Mouse (Mus musculus): Measurements from ENCODE around the gene Tspan3. TPM values are rescaled to one million over a fixed set of nuclear protein-coding genes. Genes with fewer than 3 reads are reported as not detected.

Tspan3 gene
- total RNA-seq, 2 experiments from 2014 or later = 341 to 346 TPM

DNA sequence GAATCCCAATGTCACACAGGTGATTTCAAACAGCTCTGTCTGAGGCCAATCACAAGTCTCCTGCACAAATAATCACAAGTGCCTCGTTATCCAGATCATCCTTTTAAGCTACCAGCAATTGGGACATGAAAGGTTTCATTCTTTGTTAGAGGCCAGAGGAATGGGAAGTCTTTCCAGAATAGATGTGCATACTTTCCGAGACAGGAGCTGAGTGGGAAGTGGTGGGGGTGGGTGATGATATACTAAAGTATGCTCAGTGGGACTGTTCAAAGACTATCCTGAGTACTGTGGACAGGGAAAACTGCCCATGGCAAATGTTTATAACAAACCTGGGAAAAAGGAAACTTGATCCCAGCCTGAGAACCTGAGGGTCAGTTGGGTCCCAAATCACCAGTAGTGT, 5.8 kb downstream of the Tspan3 start:
- no peak for DNase-seq (ENCODE audit: low spot score in 2 of 2)

DNA sequence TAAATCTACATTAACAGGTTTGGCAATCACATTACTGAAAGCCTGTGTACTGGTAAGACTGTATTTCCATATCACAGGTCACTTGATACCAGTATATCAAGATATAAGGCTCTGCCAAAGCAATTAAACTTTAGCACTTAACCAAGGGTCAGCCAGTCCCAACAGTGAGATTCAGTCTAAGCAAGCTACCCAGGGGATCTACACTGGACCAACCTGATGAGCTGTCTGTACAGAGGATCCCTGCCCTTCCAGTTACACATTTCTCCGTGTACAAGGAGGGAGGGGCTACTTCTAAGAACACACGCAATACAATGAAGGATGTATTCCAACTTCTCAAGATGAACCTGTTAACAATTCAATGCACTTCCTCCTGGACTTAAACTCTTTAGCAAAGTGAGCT, 7.2 kb downstream of the Tspan3 start:
- no peak for DNase-seq (ENCODE audit: low spot score in 2 of 2)

DNA sequence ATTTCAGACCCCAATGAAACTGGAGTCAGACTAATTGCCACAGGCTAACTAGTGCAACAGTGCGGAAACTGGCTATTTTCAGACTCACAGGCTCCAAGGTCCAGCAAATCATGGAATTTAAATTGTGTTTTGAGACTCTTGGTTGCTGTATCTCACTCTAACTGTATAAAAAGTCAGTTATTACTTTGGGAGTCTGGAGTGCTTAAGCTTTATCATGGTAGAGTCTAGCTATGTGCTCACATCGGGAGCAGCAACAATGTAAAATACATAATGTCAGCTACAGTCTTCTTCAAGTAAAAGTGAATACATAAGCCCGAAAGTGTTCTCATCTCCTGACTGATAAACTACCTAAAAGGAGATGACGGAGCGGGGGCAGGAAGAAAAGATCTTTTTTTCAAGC, 10.7 kb downstream of the Tspan3 start:
- DNase-seq (ENCODE audit: low spot score in 2 of 2) = no peak

DNA sequence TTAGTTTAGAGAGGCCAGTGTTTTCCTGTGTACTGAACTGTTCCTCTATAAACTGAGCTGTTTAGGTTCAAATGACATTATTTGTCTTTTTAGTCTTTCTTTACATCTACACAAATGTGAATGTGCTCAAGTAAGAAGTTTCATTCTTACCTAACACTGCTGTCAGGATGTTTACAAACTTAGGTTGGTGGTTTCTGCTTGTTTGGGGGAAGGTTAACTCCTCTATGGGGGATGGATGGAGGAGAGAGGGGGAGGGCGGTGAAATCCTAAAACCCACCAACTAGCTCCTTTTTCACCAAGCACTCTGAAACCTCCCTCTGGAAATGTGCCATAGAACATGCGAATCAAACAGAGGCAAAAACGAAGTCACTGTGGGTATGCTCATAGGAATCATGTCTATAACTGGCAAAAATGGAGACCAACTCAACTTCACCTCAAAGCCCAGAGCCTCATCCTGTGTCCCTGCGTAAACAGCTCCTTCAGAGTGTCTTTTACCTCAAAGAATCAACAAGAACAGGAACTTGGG, 12.7 kb downstream of the Tspan3 start:
- DNase-seq (ENCODE audit: low spot score in 2 of 2) = no peak

DNA sequence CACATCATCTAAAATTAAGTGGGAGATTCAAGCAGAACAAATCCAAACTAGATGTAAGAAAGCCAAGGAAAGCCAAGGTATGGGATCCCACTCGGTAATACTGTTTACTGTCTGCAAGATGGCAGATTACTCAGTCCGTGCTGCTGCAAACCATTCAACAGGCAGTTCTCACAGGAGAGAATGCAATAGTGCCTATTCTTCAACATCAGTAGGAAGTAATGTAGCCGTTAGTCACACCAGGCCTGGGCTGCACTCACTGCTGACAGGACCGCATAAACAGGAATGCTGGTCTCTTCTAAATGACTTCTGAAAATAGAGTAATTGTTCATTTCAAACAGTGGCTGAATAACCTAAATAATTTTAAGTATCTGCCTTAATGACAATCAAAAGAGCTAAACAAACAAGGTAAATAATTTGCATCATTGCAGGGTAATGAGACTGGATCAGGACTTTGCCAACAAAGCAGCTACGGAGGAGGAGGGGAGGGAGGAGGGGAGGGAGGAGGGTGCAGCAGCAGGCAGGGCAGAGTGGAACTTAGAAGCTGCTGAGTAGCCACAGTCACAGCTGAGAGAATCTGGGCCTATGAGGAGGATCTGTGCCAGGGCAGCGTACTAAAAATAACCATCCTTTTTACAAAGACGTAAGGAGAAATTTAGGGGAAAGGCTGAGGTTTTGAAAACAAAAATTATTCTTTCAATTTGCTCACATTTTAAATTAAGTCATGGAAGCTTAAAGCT, 13.4 kb downstream of the Tspan3 start:
- DNase-seq (ENCODE audit: low spot score in 2 of 2) = peak in 1 of 2 experiments; percentile 39

DNA sequence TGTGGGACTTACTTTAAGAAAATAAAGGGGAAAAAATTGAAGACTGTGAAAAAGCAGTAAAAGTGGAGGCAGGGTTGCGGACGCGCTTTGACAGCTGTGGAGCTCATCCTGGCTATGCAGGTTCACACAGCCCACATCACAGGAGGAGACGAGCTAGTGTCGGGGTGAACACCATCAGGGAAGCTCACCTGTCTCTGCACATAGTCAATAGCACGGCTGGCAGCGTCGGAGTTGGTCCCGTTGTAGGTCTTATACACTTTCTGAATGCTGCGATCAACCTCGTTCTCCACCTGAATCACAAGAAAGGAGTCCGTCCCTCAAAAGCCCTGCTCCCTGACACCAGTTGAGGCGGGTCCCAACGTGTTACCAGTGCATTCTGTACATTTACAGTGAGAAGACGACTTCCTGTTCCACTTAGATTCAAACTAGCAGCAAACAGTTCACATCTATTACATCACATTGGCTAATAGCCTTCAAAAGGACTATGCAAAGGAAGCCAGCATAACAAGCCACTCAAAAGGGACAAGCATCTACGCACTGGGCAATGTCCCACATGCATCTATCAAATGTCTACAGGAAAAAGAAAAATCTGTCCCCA, 18.9 kb downstream of the Tspan3 start:
- no peak for DNase-seq (ENCODE audit: low spot score in 2 of 2)

DNA sequence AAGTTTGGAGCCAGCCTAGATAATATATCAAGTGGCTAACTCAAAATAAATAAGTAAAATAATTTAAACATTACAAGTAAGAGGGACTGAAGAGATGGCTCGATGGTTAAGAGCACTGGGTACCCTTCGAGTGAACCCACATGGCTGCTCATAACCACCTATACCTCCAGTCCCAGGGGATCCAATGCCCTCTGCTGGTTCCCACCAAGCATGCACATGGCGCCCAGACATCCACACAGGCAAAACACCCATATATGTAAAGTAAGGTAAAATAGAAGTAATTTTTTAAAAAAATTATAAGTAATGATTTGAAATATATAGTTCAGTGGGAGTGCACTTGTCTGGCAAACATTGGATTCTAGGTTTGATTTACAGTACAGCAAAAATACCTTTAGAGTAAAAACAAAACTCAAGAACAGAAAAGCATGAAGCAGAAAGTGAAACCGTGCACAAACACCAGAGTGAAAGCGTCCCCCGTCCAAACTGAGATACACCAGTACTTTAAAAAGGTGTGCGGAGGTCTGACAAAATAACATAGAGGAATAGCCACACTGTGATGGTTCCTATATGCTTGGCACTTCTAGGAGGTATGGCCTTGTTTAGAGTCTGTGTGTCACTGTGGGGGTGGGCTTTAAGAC, 20.8 kb downstream of the Tspan3 start:
- DNase-seq (ENCODE audit: low spot score in 2 of 2) = no peak

DNA sequence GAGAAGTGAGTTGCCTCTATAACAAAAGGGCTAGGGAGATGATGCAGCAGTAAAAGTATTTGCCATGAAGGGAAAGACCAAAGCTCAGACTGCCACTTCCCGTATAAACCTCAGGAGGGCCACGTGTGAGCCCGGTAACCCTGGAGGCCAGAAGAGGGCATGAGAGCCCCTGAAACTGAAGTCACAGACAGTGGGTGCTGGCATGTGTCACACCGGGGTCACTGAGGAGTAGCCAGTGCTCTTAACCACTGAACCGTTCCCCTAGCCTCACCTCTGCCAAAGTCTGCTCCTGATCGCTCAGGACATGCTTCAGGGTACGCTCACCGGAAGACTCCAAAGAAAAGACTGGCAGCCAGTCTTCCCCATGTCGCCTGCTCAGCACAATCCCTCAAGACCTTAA, 23.5 kb downstream of the Tspan3 start:
- no peak for DNase-seq (ENCODE audit: low spot score in 2 of 2)

DNA sequence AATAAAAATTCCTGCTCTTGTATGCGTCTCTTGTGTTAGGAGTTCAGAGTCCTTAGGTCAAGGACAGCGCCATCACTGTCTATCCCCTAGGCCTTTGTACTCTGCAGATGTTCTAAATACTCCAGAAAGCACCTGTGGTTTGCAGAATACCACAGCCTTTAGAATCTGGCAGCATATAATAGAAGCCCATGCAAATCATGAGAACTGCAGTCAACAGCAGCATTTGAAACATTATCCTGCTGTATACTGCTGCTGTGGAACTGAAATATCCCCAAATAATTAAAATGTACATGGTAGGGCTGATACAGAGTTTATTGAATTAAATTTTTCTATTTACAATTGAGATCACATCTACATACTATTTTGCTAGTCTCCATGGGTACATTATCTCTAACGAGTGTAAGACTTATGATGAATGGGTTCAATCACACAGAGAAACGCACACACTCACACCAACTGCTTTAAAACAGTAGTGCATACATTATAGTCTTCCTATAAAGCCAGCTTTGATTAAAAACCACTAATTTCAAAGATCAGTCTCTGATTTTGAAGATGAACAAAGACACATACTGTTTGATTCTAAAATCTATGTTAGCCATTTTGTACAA, 29.6 kb downstream of the Tspan3 start:
- no peak for DNase-seq (ENCODE audit: low spot score in 2 of 2)

DNA sequence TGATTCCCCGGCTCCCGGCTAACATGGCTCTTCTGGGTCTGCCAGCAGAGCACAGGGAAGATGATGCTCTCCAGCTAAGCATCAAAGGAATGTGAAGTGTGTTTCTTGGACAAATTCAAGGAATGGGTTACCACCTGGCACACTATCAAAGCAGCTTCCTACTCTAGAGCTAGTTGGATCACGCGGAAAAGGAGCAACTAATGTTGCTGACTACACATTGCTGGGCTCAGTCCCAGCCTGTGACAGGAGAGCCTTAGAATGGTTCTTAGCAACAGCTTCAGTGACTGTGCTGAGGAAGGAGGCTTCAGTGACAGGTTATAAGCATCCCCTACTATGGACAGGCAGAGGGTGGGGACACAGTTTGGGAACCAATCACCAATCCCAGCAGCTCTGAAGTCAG, 30.7 kb downstream of the Tspan3 start:
- no peak for DNase-seq (ENCODE audit: low spot score in 2 of 2)

DNA sequence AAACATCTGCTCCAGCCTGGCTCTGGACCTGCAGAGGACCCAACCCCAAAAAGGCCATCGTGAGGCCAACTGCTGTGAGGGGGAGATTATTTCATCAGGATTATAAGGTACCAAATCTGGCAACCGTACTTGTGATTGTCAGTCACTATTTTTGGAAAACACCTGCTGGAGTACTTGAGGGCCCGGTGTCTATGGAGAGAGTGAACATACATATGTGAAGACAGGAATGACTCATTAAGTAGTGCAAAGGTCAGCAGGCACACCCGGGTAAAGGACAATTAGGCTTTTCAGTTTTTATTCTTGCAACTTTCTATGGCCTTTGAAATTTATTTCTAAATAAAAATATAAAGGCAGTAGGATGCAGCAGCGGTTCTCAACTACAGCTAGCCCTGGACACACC, 31.3 kb downstream of the Tspan3 start:
- DNase-seq (ENCODE audit: low spot score in 2 of 2) = no peak

DNA sequence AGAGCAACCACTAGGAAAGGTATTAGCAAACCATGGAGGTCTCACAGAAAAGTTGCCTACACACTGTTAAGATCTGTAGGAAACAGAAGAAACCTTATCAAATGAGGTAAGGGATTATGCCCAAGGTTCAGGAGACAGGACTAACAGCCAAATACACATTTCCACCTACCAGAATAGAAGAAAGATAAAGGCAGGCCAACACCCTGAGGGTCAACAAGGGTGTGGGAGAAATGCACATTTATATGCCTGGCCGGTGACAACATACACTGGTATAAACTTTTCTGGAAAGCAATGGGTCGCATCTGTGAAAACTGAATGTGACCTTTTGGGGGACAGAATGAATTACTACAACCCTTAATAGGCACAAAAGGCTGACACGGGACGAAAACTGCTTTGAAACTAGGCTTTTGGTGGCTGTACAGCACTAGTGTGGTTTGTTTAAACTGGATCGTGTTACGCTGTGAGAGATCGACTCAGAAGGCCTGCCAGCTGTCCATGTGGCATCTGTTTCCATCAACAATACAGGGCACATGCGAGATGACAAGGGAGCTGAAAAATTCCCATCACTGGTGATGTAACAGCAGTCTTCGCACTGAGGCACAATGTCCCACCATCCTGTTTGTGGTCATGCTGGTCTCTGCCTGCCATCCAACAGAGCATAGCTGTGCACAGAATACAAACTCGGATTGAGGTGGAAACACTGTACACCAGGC, 33.3 kb downstream of the Tspan3 start:
- DNase-seq (ENCODE audit: low spot score in 2 of 2) = peak in 1 of 2 experiments; percentile 40

DNA sequence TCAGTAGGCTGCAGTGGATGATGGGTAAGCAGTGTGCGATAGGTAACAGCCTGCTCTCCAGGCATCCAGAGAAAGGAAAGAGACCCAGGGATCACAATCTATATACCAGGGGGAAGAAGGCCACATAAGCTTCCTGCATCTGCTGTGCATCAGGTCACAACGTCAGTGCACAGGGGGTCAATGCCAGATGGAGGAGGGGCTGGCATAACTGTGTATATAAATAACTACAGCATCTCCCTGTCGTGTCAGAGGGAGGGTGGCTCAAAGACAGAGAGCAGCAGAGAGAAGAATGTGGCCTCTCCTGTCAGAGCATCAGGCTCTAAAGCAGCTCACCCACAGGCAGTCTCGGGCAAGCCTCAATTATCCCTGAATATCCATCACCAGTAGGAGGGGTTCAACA, 34.7 kb downstream of the Tspan3 start:
- no peak for DNase-seq (ENCODE audit: low spot score in 2 of 2)

DNA sequence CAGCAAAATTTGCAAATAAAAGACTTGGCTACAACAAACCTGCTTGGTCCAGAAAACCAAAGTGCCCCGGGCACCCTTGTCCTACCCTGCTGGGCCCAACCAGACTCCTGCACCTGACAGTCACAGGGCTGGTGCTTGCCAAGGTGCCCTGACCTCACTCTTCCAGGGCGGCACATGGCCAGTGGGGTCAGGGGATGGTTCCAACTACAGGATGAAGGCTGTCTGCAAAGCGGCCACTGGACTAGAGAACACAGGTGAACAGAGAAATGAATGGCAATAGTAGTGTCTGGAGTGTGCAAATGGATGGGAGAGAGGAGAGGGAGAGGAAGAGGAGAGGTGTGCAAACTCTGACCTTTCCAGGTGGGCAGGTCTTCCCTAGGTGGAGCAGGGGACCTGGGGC, 35.3 kb downstream of the Tspan3 start:
- no peak for DNase-seq (ENCODE audit: low spot score in 2 of 2)

DNA sequence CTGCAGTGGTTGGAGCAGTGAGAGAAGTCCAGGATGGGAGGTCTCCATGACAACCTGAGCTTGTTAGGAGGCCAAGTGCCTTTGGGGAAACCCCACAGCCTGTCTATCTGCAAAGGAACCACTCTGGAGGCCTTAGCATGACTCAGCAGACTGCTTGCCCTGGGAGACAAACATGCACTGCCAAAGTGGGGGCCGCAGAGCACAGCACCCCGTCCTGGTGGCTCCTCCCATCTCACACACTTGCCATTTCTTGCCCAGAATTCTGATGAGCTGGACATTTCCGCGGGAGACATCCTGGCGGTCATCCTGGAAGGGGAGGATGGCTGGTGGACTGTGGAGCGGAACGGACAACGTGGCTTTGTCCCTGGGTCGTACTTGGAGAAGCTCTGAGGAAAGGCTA, 36.9 kb downstream of the Tspan3 start:
- DNase-seq (ENCODE audit: low spot score in 2 of 2) = peak in 1 of 2 experiments; percentile 51

DNA sequence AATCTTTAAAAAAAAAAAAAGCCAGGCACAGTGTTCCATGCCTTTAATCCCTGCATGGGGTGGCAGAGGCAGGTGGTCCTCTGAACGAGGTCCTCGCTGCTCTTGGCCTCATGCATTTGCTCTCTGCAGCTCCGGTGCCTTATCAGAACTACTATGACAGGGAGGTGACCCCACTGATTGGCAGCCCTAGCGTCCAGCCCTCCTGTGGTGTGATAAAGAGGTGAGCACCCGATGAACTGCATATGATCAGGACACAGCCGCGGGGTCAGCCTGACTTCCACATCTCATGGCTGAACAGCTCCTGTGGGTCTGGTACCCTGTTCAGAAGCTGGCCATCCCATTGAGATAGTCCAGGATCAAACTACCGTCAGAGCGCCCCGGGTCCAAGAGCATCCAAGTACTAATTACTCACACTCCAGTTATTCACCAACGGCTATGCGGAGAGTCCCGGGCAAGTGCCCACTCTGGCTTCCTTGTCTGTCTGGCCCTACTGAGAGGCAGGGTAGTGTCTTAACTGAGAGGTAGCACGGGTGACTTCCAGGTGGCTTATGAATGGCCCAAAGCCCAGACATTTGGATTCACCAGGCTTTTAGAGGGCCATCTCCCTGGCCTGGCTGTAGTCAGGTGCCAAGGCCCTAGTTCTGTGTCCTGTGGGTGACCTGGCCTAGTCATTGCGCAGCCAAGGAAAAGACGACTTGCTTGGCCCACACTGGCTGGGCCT, 38.7 kb downstream of the Tspan3 start:
- DNase-seq (ENCODE audit: low spot score in 2 of 2) = no peak

DNA sequence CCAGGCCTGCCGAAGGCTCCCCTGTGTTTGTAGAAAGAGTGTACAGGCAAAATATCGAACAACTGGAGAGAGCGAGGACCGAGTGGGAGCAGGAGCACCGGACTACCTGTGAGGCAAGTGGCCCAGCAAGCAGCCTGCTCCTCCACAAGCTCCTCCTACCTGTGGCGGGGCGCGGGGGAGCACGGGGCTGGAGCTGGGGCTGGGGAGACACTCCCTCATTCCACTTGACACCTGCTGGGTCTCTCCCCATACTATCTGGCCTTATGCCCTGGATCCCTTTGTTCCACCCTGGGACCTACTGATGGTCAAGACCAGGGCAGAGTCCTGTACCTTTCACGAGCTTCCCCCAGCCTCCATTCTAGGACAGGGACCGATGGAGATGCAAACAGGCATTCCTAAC, 40.7 kb downstream of the Tspan3 start:
- no peak for DNase-seq (ENCODE audit: low spot score in 2 of 2)

DNA sequence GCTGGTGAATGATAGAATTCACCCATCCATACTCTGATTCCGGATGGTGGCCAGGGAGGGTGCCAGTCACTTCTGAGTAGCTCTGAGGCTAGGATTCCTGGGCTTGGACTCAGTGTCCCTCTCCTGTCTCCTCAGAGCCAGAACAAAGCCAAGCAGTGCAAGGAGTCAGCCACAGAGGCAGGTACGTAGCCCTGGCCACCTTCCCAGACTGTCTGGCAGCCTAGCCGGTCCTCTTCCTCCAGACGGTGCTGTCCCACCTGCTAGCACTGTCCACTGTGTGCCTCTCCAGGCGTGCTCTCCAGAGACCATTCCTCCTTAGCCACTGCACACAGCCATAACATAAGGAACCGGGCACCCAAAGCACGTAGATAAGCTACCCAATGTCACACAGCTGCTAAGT, 41.7 kb downstream of the Tspan3 start:
- DNase-seq (ENCODE audit: low spot score in 2 of 2) = no peak

DNA sequence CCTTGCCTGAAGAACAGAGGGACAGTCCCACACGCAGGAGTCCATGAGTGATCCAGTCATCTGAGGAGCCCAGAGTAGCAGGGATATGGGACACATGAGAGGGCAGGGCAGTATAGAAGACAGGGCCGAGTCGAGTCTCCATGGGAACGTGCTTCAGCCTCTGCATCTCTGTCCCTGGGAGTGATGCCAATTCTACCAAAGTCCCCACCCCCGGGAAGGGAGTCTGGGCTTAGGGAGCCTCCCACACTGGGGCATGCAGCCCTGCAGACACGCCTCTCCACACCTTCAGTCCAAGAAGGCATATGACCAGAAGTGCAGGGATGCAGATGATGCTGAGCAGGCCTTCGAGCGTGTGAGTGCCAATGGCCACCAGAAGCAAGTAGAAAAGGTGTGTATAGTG, 42.3 kb downstream of the Tspan3 start:
- peak in 1 of 2 experiments; percentile 45 for DNase-seq (ENCODE audit: low spot score in 2 of 2)

DNA sequence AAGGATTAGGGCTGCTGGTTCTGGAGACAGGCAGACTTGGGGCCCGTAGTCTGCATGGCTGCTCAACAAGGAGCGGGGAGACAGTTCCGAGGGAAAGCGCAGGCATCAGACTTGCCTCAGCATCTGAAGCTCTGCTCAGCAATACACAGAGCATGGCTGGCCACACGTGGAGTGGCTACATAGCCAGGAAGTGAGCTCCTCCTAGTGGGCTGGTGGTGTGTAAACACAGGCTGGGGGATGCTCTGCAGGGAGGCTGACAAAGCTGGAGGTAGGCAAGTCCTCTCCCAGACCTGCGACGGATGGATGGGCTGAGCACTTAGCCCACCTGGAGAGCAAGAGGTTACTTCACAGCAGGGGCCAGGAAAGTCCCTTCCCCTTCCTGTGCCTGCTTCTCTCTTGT, 44.2 kb downstream of the Tspan3 start:
- DNase-seq (ENCODE audit: low spot score in 2 of 2) = peak in 1 of 2 experiments; percentile 57

DNA sequence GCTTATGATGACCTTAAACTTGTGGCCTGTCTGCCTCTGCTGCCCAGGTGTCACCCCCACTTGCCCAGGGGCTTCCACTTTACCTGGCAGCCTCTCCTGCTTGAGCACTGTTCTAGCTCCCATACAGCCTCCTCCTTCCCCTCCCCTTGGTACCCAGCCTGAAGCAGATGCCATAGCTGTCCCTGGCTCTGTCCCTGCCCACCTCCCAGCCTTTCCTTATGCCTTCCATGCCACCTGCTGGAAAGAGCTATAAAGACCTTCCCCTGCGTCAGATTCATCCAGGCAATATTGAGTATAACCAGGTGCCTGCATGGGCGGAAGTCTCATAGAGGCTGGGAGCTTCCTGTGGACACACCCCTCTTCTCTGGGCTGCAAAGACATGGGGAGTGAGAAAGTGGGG, 45.6 kb downstream of the Tspan3 start:
- no peak for DNase-seq (ENCODE audit: low spot score in 2 of 2)
